Mouse (Mus musculus) lung, adult 2 months (tissue): ENCODE measurements around the gene Heatr5b. TPM values are rescaled to one million over a fixed set of nuclear protein-coding genes. Genes with fewer than 3 reads are reported as not detected.

ENCODE experiments used
- DNase-seq: peaks from one replicate; pipeline ENCODE4 v3.0.0; 2022
- H3K4me1 ChIP-seq: fragments of 200-500 bp; 2 replicates; pipeline ENCODE4 v1.6.1; 2011; ENCODE audit warnings: low read length; ENCODE audit not compliant: control insufficient read depth, insufficient read depth
- H3K4me3 ChIP-seq: fragments of 200-500 bp; replicated peaks from 2 replicates; pipeline ENCODE3; 2011; ENCODE audit warnings: low read depth, mild to moderate bottlenecking, control low read depth, low read length; ENCODE audit errors: extremely low read depth
- CTCF ChIP-seq: fragments of 200-500 bp; IDR thresholded peaks from 2 replicates; pipeline ENCODE4 v1.5.1; 2011; ENCODE audit warnings: mild to moderate bottlenecking, low read length, control low read depth; ENCODE audit not compliant: insufficient read depth
- POLR2A ChIP-seq: fragments of 200-500 bp; IDR thresholded peaks from 2 replicates; pipeline ENCODE4 v1.6.1; 2011; ENCODE audit warnings: low read depth, mild to moderate bottlenecking, control low read depth, low read length, borderline replicate concordance; ENCODE audit errors: extremely low read depth
- whole genome bisulfite sequencing: fragments of 180-500 bp; shearing (Covaris S2); methylation state at CpG from one replicate; pipeline ENCODE4 v1.1.7; 2018; 5-methylcytosine and 5-hydroxymethylcytosine counted together
- polyA plus RNA-seq: library from polyadenylated mRNA; depleted of rRNA; stranded (reverse); fragments of >200 nt; gene quantifications from 2 replicates; pipeline ENCODE4 v1.2.3, GENCODE M21; 2012

The Heatr5b gene
- polyA plus RNA-seq, 1 experiment: 24.2 TPM

GRCm38 (mm10) chr17:78770932-78771331 is 64.2 kb downstream of the Heatr5b start:
- WGBS: 54% methylated on average over 7 of the region's 7 CpGs
- TF ChIP-seq POLR2A: no peak
- TF ChIP-seq CTCF: no peak
- DNase-seq: no peak
- H3K4me1 ChIP-seq: no peaks in the 10 kb centered on the region; the same call in 1 of the 2 replicates
- no peak overlapping the region for H3K4me3 ChIP-seq

- Histone ChIP-seq H3K4me3 (no peak overlapping the region), H3K4me1 (no peaks in the 10 kb centered on the region; the same call in 1 of the 2 replicates)
- DNase-seq: no peak
- TF ChIP-seq POLR2A: no peak
- TF ChIP-seq CTCF: no peak
- WGBS: 66% methylated on average over 3 of the region's 3 CpGs
These were observed 65.8 kb downstream of the Heatr5b start for GRCm38 (mm10) chr17:78769341-78769740.

- no peak for TF ChIP-seq CTCF
- no peak for DNase-seq
- no peak overlapping the region for H3K4me3 ChIP-seq
- no peaks in the 10 kb centered on the region; the same call in 1 of the 2 replicates for H3K4me1 ChIP-seq
- WGBS: 40% methylated on average over 2 of the region's 2 CpGs
These were observed 66.2 kb downstream of the Heatr5b start for GRCm38 (mm10) chr17:78768937-78769336.

- TF ChIP-seq POLR2A: no peak
- TF ChIP-seq CTCF: no peak
- H3K4me3 ChIP-seq: no peak overlapping the region
- no peaks in the 10 kb centered on the region; the same call in 1 of the 2 replicates for H3K4me1 ChIP-seq
- DNase-seq: no peak
- 79% methylated on average over 8 of the region's 8 CpGs for WGBS
These were observed 67.6 kb downstream of the Heatr5b start for GRCm38 (mm10) chr17:78767546-78767945.

GRCm38 (mm10) chr17:78766084-78766483 is 69.1 kb downstream of the Heatr5b start:
- Histone ChIP-seq H3K4me1 (no peaks in the 10 kb centered on the region; the same call in 1 of the 2 replicates), H3K4me3 (no peak overlapping the region)
- WGBS: 78% methylated on average over 7 of the region's 7 CpGs
- TF ChIP-seq POLR2A (no peak), CTCF (no peak)
- DNase-seq: no peak

GRCm38 (mm10) chr17:78763272-78763671 is 71.9 kb downstream of the Heatr5b start:
- DNase-seq: no peak
- no peak for TF ChIP-seq CTCF
- no peak for TF ChIP-seq POLR2A
- 75% methylated on average over 5 of the region's 5 CpGs for WGBS
- H3K4me1 ChIP-seq: no peaks in the 10 kb centered on the region
- H3K4me3 ChIP-seq: no peak overlapping the region

GRCm38 (mm10) chr17:78752938-78753655 is 82.1 kb downstream of the Heatr5b start:
- 69% methylated on average over 17 of the region's 17 CpGs for WGBS
- Histone ChIP-seq H3K4me1 (no peaks in the 10 kb centered on the region), H3K4me3 (no peak overlapping the region)
- TF ChIP-seq CTCF (no peak), POLR2A (no peak)
- no peak for DNase-seq

GRCm38 (mm10) chr17:78752064-78752463 is 83.1 kb downstream of the Heatr5b start:
- no peak for TF ChIP-seq CTCF
- TF ChIP-seq POLR2A: no peak
- WGBS: 70% methylated on average over 10 of the region's 10 CpGs
- no peak for DNase-seq
- no peaks in the 10 kb centered on the region for H3K4me1 ChIP-seq
- no peak overlapping the region for H3K4me3 ChIP-seq

- Histone ChIP-seq H3K4me3 (no peak overlapping the region), H3K4me1 (no peaks in the 10 kb centered on the region)
- DNase-seq: no peak
- no peak for TF ChIP-seq CTCF
- no peak for TF ChIP-seq POLR2A
- 91% methylated on average over 9 of the region's 9 CpGs for WGBS
These were observed 86.7 kb downstream of the Heatr5b start for GRCm38 (mm10) chr17:78748440-78748839.

GRCm38 (mm10) chr17:78738416-78738815 is 96.7 kb downstream of the Heatr5b start:
- TF ChIP-seq POLR2A: no peak
- no peak for TF ChIP-seq CTCF
- no peak for DNase-seq
- WGBS: 68% methylated on average over 1 of the region's 1 CpGs
- Histone ChIP-seq H3K4me1 (peaks cover 10% of the 10 kb centered on the region), H3K4me3 (no peak overlapping the region)
